Mouse (Mus musculus): Measurements from ENCODE around the gene Nhej1. TPM values are rescaled to one million over a fixed set of nuclear protein-coding genes. Genes with fewer than 3 reads are reported as not detected.

The Nhej1 gene
- polyA plus RNA-seq, 1 experiment: 6.3 TPM

DNA sequence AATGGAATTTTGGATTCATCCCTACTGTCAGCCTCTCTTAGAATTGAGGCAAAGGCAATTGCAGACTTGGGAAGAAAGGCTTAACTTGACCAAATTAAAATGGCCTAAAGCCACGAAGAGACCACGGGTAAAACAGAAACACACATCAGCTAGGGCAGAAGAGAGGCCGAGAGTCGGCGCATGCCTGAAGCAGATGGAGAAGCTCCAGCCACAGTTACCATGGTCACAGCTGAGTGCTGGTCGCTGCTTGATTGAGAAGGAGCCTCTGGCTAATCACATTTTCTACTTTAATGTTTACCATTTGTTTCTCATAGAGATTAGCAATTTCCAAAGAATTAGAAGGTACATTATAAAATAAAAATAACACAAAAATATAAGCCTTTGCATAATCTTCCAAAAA is 123.8 kb downstream of the Nhej1 start:
- Histone ChIP-seq H3K27ac (ENCODE audit: insufficient read depth, low read depth, low read length) (no peak overlapping the region), H3K4me1 (ENCODE audit: control insufficient read depth, insufficient read depth, low read length) (peaks cover 11% of the 10 kb centered on the region), H3K4me3 (ENCODE audit: insufficient read depth, low read length) (no peak overlapping the region)
- TF ChIP-seq CTCF (IDR thresholded peaks at IDR 0.05; ENCODE audit: low read depth, low read length) (no peak), POLR2A (IDR thresholded peaks at IDR 0.05; ENCODE audit: borderline replicate concordance, low read depth, low read length) (no peak)

- Histone ChIP-seq H3K4me1 (ENCODE audit: control insufficient read depth, insufficient read depth, low read length) (peaks cover 11% of the 10 kb centered on the region), H3K4me3 (ENCODE audit: insufficient read depth, low read length) (no peak overlapping the region), H3K27ac (ENCODE audit: insufficient read depth, low read depth, low read length) (no peak overlapping the region)
- TF ChIP-seq CTCF (IDR thresholded peaks at IDR 0.05; ENCODE audit: low read depth, low read length): peak; percentile 58
- TF ChIP-seq POLR2A (IDR thresholded peaks at IDR 0.05; ENCODE audit: borderline replicate concordance, low read depth, low read length): no peak
Measured at GRCm38 (mm10) chr1:75000496-75000895, 124.5 kb downstream of the Nhej1 start.

- no peak overlapping the region for H3K27ac ChIP-seq (ENCODE audit: insufficient read depth, low read depth, low read length)
- no peak overlapping the region for H3K4me3 ChIP-seq (ENCODE audit: insufficient read depth, low read length)
- TF ChIP-seq POLR2A (IDR thresholded peaks at IDR 0.05; ENCODE audit: borderline replicate concordance, low read depth, low read length): no peak
- TF ChIP-seq CTCF (IDR thresholded peaks at IDR 0.05; ENCODE audit: low read depth, low read length): no peak
- peaks cover 11% of the 10 kb centered on the region for H3K4me1 ChIP-seq (ENCODE audit: control insufficient read depth, insufficient read depth, low read length)
Measured at GRCm38 (mm10) chr1:74999173-74999572, 125.8 kb downstream of the Nhej1 start.

- peaks cover 11% of the 10 kb centered on the region for H3K4me1 ChIP-seq (ENCODE audit: control insufficient read depth, insufficient read depth, low read length)
- peak overlapping the region; percentile 57 for H3K27ac ChIP-seq (ENCODE audit: insufficient read depth, low read depth, low read length)
- H3K4me3 ChIP-seq (ENCODE audit: insufficient read depth, low read length): no peak overlapping the region
- TF ChIP-seq CTCF (IDR thresholded peaks at IDR 0.05; ENCODE audit: low read depth, low read length): no peak
- no peak for TF ChIP-seq POLR2A (IDR thresholded peaks at IDR 0.05; ENCODE audit: borderline replicate concordance, low read depth, low read length)
Measured at GRCm38 (mm10) chr1:74997231-74997630, 127.8 kb downstream of the Nhej1 start.

- H3K4me1 ChIP-seq (ENCODE audit: control insufficient read depth, insufficient read depth, low read length): no peaks in the 10 kb centered on the region
- H3K27ac ChIP-seq (ENCODE audit: insufficient read depth, low read depth, low read length): no peak overlapping the region
- H3K4me3 ChIP-seq (ENCODE audit: insufficient read depth, low read length): no peak overlapping the region
- TF ChIP-seq POLR2A (IDR thresholded peaks at IDR 0.05; ENCODE audit: borderline replicate concordance, low read depth, low read length) (no peak), CTCF (IDR thresholded peaks at IDR 0.05; ENCODE audit: low read depth, low read length) (no peak)
Measured at GRCm38 (mm10) chr1:74977001-74977400, 148.0 kb downstream of the Nhej1 start.

- Histone ChIP-seq H3K4me1 (ENCODE audit: control insufficient read depth, insufficient read depth, low read length) (no peaks in the 10 kb centered on the region), H3K27ac (ENCODE audit: insufficient read depth, low read depth, low read length) (no peak overlapping the region), H3K4me3 (ENCODE audit: insufficient read depth, low read length) (no peak overlapping the region)
- TF ChIP-seq CTCF (IDR thresholded peaks at IDR 0.05; ENCODE audit: low read depth, low read length) (no peak), POLR2A (IDR thresholded peaks at IDR 0.05; ENCODE audit: borderline replicate concordance, low read depth, low read length) (no peak)
Measured at GRCm38 (mm10) chr1:74975936-74976335, 149.1 kb downstream of the Nhej1 start.

DNA sequence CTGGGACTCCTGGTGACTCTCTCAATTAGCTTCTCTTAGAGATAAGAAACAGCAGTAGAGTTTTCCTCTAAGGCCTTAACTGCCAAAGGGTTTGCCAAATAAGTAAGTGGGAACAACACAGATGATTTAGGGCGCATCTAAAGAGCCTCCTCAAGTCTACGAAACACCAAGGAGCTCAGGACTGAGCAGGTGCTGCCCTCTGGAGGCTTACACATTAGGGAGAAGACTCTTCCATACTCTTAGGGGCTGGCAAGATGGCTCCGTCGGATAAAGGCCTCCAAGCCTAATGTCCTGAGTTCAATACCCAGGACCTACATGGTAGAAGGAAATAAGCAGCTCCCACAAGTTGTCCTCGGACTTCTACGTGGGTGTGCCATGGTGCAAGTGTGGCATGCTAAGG is 151.4 kb downstream of the Nhej1 start:
- TF ChIP-seq POLR2A (IDR thresholded peaks at IDR 0.05; ENCODE audit: borderline replicate concordance, low read depth, low read length) (no peak), CTCF (IDR thresholded peaks at IDR 0.05; ENCODE audit: low read depth, low read length) (no peak)
- Histone ChIP-seq H3K4me3 (ENCODE audit: insufficient read depth, low read length) (no peak overlapping the region), H3K4me1 (ENCODE audit: control insufficient read depth, insufficient read depth, low read length) (no peaks in the 10 kb centered on the region), H3K27ac (ENCODE audit: insufficient read depth, low read depth, low read length) (no peak overlapping the region)

- Histone ChIP-seq H3K27ac (ENCODE audit: insufficient read depth, low read depth, low read length) (no peak overlapping the region), H3K4me1 (ENCODE audit: control insufficient read depth, insufficient read depth, low read length) (no peaks in the 10 kb centered on the region), H3K4me3 (ENCODE audit: insufficient read depth, low read length) (no peak overlapping the region)
- TF ChIP-seq POLR2A (IDR thresholded peaks at IDR 0.05; ENCODE audit: borderline replicate concordance, low read depth, low read length): no peak
- TF ChIP-seq CTCF (IDR thresholded peaks at IDR 0.05; ENCODE audit: low read depth, low read length): no peak
Measured at GRCm38 (mm10) chr1:74971353-74972050, 153.5 kb downstream of the Nhej1 start.

GRCm38 (mm10) chr1:74967962-74968580 is 156.9 kb downstream of the Nhej1 start:
- H3K4me3 ChIP-seq (ENCODE audit: insufficient read depth, low read length): no peak overlapping the region
- H3K4me1 ChIP-seq (ENCODE audit: control insufficient read depth, insufficient read depth, low read length): no peaks in the 10 kb centered on the region
- no peak overlapping the region for H3K27ac ChIP-seq (ENCODE audit: insufficient read depth, low read depth, low read length)
- TF ChIP-seq CTCF (IDR thresholded peaks at IDR 0.05; ENCODE audit: low read depth, low read length) (no peak), POLR2A (IDR thresholded peaks at IDR 0.05; ENCODE audit: borderline replicate concordance, low read depth, low read length) (no peak)

- H3K4me1 ChIP-seq (ENCODE audit: control insufficient read depth, insufficient read depth, low read length): no peaks in the 10 kb centered on the region
- H3K4me3 ChIP-seq (ENCODE audit: insufficient read depth, low read length): no peak overlapping the region
- no peak for TF ChIP-seq POLR2A (IDR thresholded peaks at IDR 0.05; ENCODE audit: borderline replicate concordance, low read depth, low read length)
- TF ChIP-seq CTCF (IDR thresholded peaks at IDR 0.05; ENCODE audit: low read depth, low read length): peak; percentile 49
Measured at GRCm38 (mm10) chr1:74964494-74965215, 160.3 kb downstream of the Nhej1 start.

More at GRCm38 (mm10) chr1:74964494-74965215, 160.3 kb downstream of the Nhej1 start:
- no peak overlapping the region for H3K27ac ChIP-seq (ENCODE audit: insufficient read depth, low read depth, low read length)

Measured in bone marrow macrophage, adult 2 months (primary cell).